Mouse (Mus musculus) skeletal muscle tissue, adult 2 months (tissue): ENCODE data around the gene Kcnt2.

Source experiments
- DNase-seq: peaks from one replicate; pipeline ENCODE4 v3.0.0-alpha.2; 2012; ENCODE audit warnings: low read depth, low spot score

Gene Kcnt2

DNA sequence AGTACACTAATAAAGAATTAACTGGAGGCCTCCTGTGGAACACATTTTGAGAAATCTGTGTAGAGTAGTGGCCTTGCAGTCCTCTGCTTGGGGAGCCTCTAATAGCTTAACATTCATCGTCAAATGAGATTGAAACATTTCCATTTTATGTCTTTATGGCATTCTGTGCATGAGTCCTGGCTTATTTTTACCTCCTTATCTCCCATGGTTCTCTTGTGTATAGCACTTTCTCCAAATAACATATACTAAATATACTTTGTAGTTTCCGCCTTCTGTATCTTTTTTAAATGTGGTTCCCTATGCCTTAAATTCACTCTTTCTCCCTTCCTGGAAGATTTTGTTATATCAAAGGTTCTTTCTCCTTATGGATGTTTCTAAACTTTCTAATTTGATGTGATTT is 246.3 kb downstream of the Kcnt2 start:
- DNase-seq, result no peak

DNA sequence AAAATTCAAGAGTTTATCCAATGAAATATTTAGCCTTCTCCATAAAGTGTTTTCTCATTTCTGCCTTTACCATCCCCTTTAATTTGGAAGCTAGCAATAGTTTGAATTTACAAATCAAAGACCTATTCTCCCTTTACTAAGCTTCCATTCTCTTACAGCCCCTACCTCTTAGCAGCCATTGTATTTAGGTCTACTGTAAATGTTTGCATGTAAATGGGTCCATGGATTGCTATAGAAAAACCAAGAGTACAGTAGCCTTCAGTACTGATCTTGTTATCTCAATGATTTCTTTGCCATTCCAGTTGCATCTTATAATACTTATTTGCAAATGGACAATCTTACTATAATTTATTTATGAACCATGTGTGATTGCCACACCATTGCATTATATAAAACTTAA is 267.5 kb downstream of the Kcnt2 start:
- DNase-seq, result no peak

DNA sequence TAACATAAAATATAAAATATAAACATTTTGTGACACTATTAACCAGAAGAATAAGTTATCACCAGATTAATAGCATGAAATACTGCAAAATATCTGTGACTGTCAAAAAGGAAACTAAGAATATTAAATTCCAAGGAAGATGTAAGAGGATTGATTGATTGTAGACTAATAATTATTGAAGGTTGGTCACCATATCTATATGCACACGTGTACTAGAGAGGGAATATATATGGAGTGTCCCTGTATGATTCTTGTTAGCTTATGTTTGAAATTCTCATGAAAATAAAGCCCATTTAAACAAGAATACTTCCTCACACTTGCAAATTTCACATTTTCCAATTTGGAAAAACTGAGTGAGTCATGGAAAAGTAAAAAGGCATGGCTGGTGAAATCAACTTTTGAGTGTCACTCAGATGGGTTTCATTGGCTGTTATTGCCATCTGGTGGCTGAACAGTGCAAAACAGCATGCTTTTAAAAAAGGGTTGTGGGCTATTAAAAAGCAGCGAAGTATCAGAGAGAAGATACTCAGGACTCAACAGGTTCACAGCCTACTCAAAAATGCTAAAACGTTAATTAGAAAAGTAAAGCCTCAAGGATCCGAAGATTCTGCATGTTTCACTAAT is 285.4 kb downstream of the Kcnt2 start:
- DNase-seq, result peak; percentile 4

GRCm38 (mm10) chr1:140534849-140535248 is 288.9 kb downstream of the Kcnt2 start:
- DNase-seq, result no peak

GRCm38 (mm10) chr1:140542066-140542465 is 296.1 kb downstream of the Kcnt2 start:
- DNase-seq, result no peak

DNA sequence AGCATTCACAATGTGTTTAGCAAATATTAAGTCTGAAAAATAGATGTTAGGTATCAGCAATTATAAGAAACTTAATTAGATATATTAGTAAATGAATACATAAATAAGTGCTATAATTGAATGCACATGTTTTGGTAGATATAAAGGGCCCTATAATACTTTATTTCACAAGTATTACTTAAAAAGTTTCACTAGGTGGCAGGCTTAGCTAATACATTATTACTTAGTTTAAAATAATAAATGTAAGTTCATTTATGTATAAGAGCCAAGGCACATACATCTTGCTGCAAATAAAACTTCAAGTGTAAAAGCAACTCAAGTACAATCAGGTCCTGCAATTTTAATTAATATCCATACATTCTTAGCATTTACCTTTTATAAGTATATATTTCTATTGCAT is 302.8 kb downstream of the Kcnt2 start:
- no peak for DNase-seq

GRCm38 (mm10) chr1:140560801-140561200 is 314.8 kb downstream of the Kcnt2 start:
- no peak for DNase-seq

DNA sequence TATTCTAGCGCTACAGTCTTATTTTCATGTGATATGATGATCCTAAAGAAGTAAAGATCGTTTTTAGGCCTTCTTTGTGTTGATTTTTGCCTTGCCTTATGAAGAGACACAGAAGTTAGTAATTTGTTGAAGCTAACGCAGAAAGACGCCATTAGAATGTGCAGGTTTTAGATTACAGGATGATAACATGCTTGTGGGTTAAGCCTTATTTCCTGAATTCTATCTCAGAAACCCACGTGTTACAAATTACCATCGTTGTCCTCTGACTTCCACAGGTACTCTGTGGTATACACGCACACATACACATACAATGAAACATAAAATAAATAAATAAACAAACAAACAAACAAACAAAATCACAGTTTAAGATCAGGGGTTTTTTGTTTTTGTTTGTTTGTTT is 326.2 kb downstream of the Kcnt2 start:
- DNase-seq, result no peak

DNA sequence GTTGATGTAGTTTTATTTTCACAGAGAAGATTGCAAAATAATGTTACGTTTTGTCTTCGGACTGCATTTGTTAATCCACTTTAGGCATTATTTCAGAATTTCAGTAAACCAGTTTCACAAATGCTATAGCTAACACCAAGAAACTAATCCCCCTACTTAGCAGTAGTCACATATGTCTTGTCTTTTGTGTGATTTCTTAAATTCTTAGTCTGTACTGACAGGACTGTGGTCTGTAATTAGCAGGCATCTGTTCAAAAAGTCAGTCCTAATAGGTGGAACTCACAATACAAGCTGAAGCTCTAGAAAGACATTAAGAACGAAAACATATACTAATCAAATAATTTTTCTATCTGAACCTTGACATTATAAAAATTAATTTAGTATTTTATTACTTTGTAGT is 332.6 kb downstream of the Kcnt2 start:
- no peak for DNase-seq

DNA sequence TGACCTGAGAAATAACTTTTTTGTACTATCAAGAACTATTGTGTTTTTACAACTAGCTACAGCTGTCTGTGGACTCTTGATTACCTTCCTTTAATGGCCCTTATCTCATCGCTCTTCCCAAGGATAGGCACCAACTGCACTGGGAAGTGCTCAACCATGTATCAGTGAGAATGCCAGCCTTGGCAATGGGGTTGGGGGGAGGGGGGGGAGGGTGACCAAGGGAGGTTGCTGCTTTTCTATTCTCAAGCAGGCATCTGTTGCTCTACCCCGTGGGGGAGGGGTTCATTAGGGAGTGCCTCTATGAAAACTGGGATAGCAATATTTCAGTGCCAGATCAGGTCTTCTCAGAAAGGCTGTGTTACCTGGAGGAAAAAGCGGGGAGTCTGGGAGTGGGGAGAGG is 342.3 kb downstream of the Kcnt2 start:
- DNase-seq, result no peak

DNA sequence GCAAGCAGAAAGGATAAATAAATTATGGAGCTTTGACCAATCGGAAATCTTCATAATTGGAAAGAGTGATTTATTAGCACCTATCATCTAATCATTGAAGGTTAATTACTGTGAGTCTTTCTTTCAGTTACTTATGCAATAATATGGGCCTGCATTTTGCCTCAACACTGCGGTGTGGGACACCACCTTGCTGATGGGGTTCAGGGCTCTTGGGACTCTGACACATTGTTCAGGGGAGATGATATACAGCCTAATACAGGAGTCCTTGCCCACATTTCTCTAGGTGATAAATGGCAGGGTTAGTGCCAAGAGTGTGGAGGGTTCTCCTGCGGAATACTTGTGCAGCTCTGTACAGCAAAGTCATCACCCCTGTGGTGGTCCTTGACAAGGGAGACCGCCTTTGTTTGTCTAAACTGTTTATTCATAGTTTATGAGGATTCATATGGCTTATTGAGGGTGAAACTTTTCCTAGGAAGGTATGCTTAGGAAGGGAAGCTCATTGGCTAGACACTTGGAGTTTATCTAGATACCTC is 362.9 kb downstream of the Kcnt2 start:
- no peak for DNase-seq

- DNase-seq, result no peak
Measured at GRCm38 (mm10) chr1:140613101-140613500, 367.1 kb downstream of the Kcnt2 start.

- no peak for DNase-seq
Measured at GRCm38 (mm10) chr1:140614840-140615239, 368.9 kb downstream of the Kcnt2 start.

GRCm38 (mm10) chr1:140618164-140618563 is 372.2 kb downstream of the Kcnt2 start:
- DNase-seq, result no peak

DNA sequence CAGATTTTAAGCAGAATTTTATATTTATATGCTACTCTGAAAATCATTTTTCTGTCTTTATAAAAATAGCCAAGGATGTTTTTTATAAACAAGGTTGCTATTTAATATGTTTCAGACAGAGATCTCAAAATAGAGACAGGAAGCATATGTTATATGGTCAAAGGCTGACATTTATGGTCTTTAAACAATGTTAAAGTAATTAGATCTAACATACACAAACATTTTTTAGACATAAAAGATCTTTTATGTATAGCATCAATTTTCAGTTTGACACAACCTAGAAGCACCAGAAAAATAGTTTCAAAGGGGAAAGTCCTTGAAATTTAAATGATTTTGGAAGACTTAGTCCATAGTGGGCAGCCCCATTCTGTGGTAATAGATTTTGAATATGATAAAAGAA is 379.0 kb downstream of the Kcnt2 start:
- DNase-seq, result no peak

- no peak for DNase-seq
Measured at GRCm38 (mm10) chr1:140659607-140660340, 413.8 kb downstream of the Kcnt2 start.

- no peak for DNase-seq
Measured at GRCm38 (mm10) chr1:140660751-140661403, 414.9 kb downstream of the Kcnt2 start.

GRCm38 (mm10) chr1:140661404-140661787 is 415.4 kb downstream of the Kcnt2 start:
- DNase-seq, result no peak
